Mouse (Mus musculus): ENCODE measurements around the gene Fbxo11. TPM values are rescaled to one million over a fixed set of nuclear protein-coding genes. Genes with fewer than 3 reads are reported as not detected.
A peak's percentile ranks its signal among the peaks of the same experiment; 100 is the strongest.

Gene Fbxo11
- polyA plus RNA-seq, 1 experiment from 2014 or later, result 33.6 TPM

- H3K27me3 ChIP-seq (replicated peaks), result no peaks in the 10 kb centered on the region
- peak; percentile 21 for ATAC-seq (replicated peaks)
- peak overlapping the region; percentile 100 for H3K9ac ChIP-seq
- no peaks in the 10 kb centered on the region for H3K9me3 ChIP-seq
- peaks cover 17% of the 10 kb centered on the region for H3K4me1 ChIP-seq
- peak overlapping the region; percentile 45 for H3K4me2 ChIP-seq
- peak overlapping the region; percentile 99 for H3K4me3 ChIP-seq
- no peaks in the 10 kb centered on the region for H3K36me3 ChIP-seq (replicated peaks)
- peak overlapping the region; percentile 100 for H3K27ac ChIP-seq
- WGBS, result under 1% methylated on average over 66 of the region's 67 CpGs
Observed at GRCm38 (mm10) chr17:88064347-88065030, 602 bp downstream of the Fbxo11 start.

- whole genome bisulfite sequencing, result 0% methylated on average over 23 of the region's 23 CpGs
Observed at GRCm38 (mm10) chr17:88063980-88064346, 1.1 kb downstream of the Fbxo11 start.

GRCm38 (mm10) chr17:88062860-88063580 lies 2.1 kb downstream of the Fbxo11 start:
- 13% methylated on average over 8 of the region's 8 CpGs for WGBS

More at GRCm38 (mm10) chr17:88063980-88064346, 1.1 kb downstream of the Fbxo11 start:
- H3K4me1 ChIP-seq, result peaks cover 17% of the 10 kb centered on the region
- peak overlapping the region; percentile 45 for H3K4me2 ChIP-seq
- no peaks in the 10 kb centered on the region for H3K27me3 ChIP-seq (replicated peaks)
- peak overlapping the region; percentile 100 for H3K27ac ChIP-seq
- no peaks in the 10 kb centered on the region for H3K9me3 ChIP-seq
- no peaks in the 10 kb centered on the region for H3K36me3 ChIP-seq (replicated peaks)
- ATAC-seq (replicated peaks), result peak; percentile 13
- peak overlapping the region; percentile 100 for H3K9ac ChIP-seq
- H3K4me3 ChIP-seq, result peak overlapping the region; percentile 99

GRCm38 (mm10) chr17:88061942-88062341 lies 3.1 kb downstream of the Fbxo11 start:
- no peak overlapping the region for H3K4me3 ChIP-seq
- WGBS, result 74% methylated on average over 3 of the region's 3 CpGs
- no peaks in the 10 kb centered on the region for H3K27me3 ChIP-seq (replicated peaks)
- H3K4me2 ChIP-seq, result no peak overlapping the region
- no peak overlapping the region for H3K9ac ChIP-seq
- no peak overlapping the region for H3K27ac ChIP-seq
- no peaks in the 10 kb centered on the region for H3K9me3 ChIP-seq
- ATAC-seq (replicated peaks), result no peak
- H3K36me3 ChIP-seq (replicated peaks), result no peaks in the 10 kb centered on the region
- peaks cover 26% of the 10 kb centered on the region for H3K4me1 ChIP-seq

More at GRCm38 (mm10) chr17:88062860-88063580, 2.1 kb downstream of the Fbxo11 start:
- Histone ChIP-seq H3K4me1 (peaks cover 22% of the 10 kb centered on the region), H3K4me2 (peak overlapping the region; percentile 45), H3K27ac (0 out of 2 replicates have a peak overlapping the region, but pooled peaks have one; percentile 100), H3K27me3 (replicated peaks) (no peaks in the 10 kb centered on the region), H3K4me3 (peak overlapping the region; percentile 99), H3K36me3 (replicated peaks) (no peaks in the 10 kb centered on the region), H3K9me3 (no peaks in the 10 kb centered on the region), H3K9ac (peak overlapping the region; percentile 15)
- no peak for ATAC-seq (replicated peaks)

GRCm38 (mm10) chr17:88058280-88058679 lies 6.8 kb downstream of the Fbxo11 start:
- no peaks in the 10 kb centered on the region for H3K27me3 ChIP-seq (replicated peaks)
- no peaks in the 10 kb centered on the region for H3K36me3 ChIP-seq (replicated peaks)
- H3K4me3 ChIP-seq, result no peak overlapping the region
- no peak overlapping the region for H3K4me2 ChIP-seq
- 68% methylated on average over 2 of the region's 2 CpGs for whole genome bisulfite sequencing
- no peak overlapping the region for H3K9ac ChIP-seq
- peak; percentile 46; the same call in 1 of the 2 replicates for ATAC-seq (replicated peaks)
- no peaks in the 10 kb centered on the region for H3K9me3 ChIP-seq
- no peak overlapping the region for H3K27ac ChIP-seq
- peaks cover 25% of the 10 kb centered on the region for H3K4me1 ChIP-seq

- no peaks in the 10 kb centered on the region for H3K27me3 ChIP-seq (replicated peaks)
- no peak for ATAC-seq (replicated peaks)
Observed at GRCm38 (mm10) chr17:88057846-88058245, 7.2 kb downstream of the Fbxo11 start.

GRCm38 (mm10) chr17:88051679-88052078 lies 13.4 kb downstream of the Fbxo11 start:
- peaks cover 7% of the 10 kb centered on the region; the same call in 1 of the 2 replicates for H3K4me1 ChIP-seq
- no peaks in the 10 kb centered on the region for H3K27me3 ChIP-seq (replicated peaks)
- ATAC-seq (replicated peaks), result no peak
- no peak overlapping the region for H3K4me3 ChIP-seq
- H3K27ac ChIP-seq, result no peak overlapping the region
- H3K9ac ChIP-seq, result no peak overlapping the region
- H3K9me3 ChIP-seq, result no peaks in the 10 kb centered on the region
- WGBS, result 92% methylated on average over 4 of the region's 4 CpGs
- no peak overlapping the region for H3K4me2 ChIP-seq
- H3K36me3 ChIP-seq (replicated peaks), result no peaks in the 10 kb centered on the region

More at GRCm38 (mm10) chr17:88057846-88058245, 7.2 kb downstream of the Fbxo11 start:
- H3K9me3 ChIP-seq, result no peaks in the 10 kb centered on the region
- 80% methylated on average over 1 of the region's 1 CpGs for WGBS
- H3K4me2 ChIP-seq, result no peak overlapping the region
- no peaks in the 10 kb centered on the region for H3K36me3 ChIP-seq (replicated peaks)
- H3K4me1 ChIP-seq, result peaks cover 22% of the 10 kb centered on the region
- no peak overlapping the region for H3K9ac ChIP-seq
- H3K27ac ChIP-seq, result no peak overlapping the region
- H3K4me3 ChIP-seq, result no peak overlapping the region

- no peak overlapping the region for H3K4me2 ChIP-seq
- H3K9ac ChIP-seq, result no peak overlapping the region
- no peak for ATAC-seq (replicated peaks)
- H3K27me3 ChIP-seq (replicated peaks), result no peaks in the 10 kb centered on the region
- H3K4me3 ChIP-seq, result no peak overlapping the region
- H3K36me3 ChIP-seq (replicated peaks), result no peaks in the 10 kb centered on the region
- H3K27ac ChIP-seq, result no peak overlapping the region
- 86% methylated on average over 1 of the region's 1 CpGs for WGBS
- H3K4me1 ChIP-seq, result peaks cover 5% of the 10 kb centered on the region; the same call in 1 of the 2 replicates
- no peaks in the 10 kb centered on the region for H3K9me3 ChIP-seq
Observed at GRCm38 (mm10) chr17:88050892-88051291, 14.2 kb downstream of the Fbxo11 start.

GRCm38 (mm10) chr17:88050318-88050717 lies 14.8 kb downstream of the Fbxo11 start:
- Histone ChIP-seq H3K27ac (no peak overlapping the region), H3K4me1 (peaks cover 8% of the 10 kb centered on the region; the same call in 1 of the 2 replicates)
- 97% methylated on average over 2 of the region's 2 CpGs for WGBS

GRCm38 (mm10) chr17:88042099-88043086 lies 22.7 kb downstream of the Fbxo11 start:
- no peaks in the 10 kb centered on the region for H3K36me3 ChIP-seq (replicated peaks)
- H3K4me2 ChIP-seq, result no peak overlapping the region
- no peak overlapping the region for H3K9ac ChIP-seq
- peak; percentile 63 for ATAC-seq (replicated peaks)
- no peaks in the 10 kb centered on the region for H3K9me3 ChIP-seq
- H3K4me3 ChIP-seq, result no peak overlapping the region
- 46% methylated on average over 12 of the region's 12 CpGs for WGBS
- H3K27me3 ChIP-seq (replicated peaks), result no peaks in the 10 kb centered on the region
- H3K4me1 ChIP-seq, result peaks cover 17% of the 10 kb centered on the region
- H3K27ac ChIP-seq, result no peak overlapping the region

More at GRCm38 (mm10) chr17:88050318-88050717, 14.8 kb downstream of the Fbxo11 start:
- Histone ChIP-seq H3K4me3 (no peak overlapping the region), H3K9me3 (no peaks in the 10 kb centered on the region), H3K4me2 (no peak overlapping the region), H3K9ac (no peak overlapping the region), H3K27me3 (replicated peaks) (no peaks in the 10 kb centered on the region), H3K36me3 (replicated peaks) (no peaks in the 10 kb centered on the region)
- ATAC-seq (replicated peaks), result no peak

GRCm38 (mm10) chr17:88040810-88041209 lies 24.3 kb downstream of the Fbxo11 start:
- Histone ChIP-seq H3K9ac (no peak overlapping the region), H3K9me3 (no peaks in the 10 kb centered on the region), H3K27me3 (replicated peaks) (no peaks in the 10 kb centered on the region), H3K4me3 (no peak overlapping the region), H3K36me3 (replicated peaks) (no peaks in the 10 kb centered on the region), H3K27ac (no peak overlapping the region), H3K4me1 (peaks cover 17% of the 10 kb centered on the region), H3K4me2 (no peak overlapping the region)
- ATAC-seq (replicated peaks), result 0 out of 2 replicates have a peak, but pooled peaks have one; percentile 24
- 89% methylated on average over 5 of the region's 5 CpGs for WGBS

Measured in midbrain, embryonic 15.5 days (tissue).